Mouse (Mus musculus): ENCODE data around the gene Reg3g. TPM values are rescaled to one million over a fixed set of nuclear protein-coding genes. Genes with fewer than 3 reads are reported as not detected.
"Not testable (repeated sequence)": the region's sequence is repeated elsewhere in the genome, so short reads cannot be mapped to it uniquely, and the experiment has no call there.

Gene Reg3g
- polyA plus RNA-seq, 1 experiment from 2014 or later, result not detected

- H3K4me3 ChIP-seq, result no peak overlapping the region
- H3K27me3 ChIP-seq (replicated peaks), result no peaks in the 10 kb centered on the region
- H3K27ac ChIP-seq, result no peak overlapping the region
- H3K9me3 ChIP-seq, result no peaks in the 10 kb centered on the region
- no peak for ATAC-seq (replicated peaks)
- WGBS, result 82% methylated on average over 1 of the region's 1 CpGs
- H3K36me3 ChIP-seq (replicated peaks), result no peaks in the 10 kb centered on the region
- no peak overlapping the region for H3K4me2 ChIP-seq
- H3K4me1 ChIP-seq, result no peaks in the 10 kb centered on the region
- H3K9ac ChIP-seq, result no peak overlapping the region
These were observed 21.5 kb downstream of the Reg3g start for GRCm38 (mm10) chr6:78447202-78447601.

- Histone ChIP-seq H3K36me3 (replicated peaks) (no peaks in the 10 kb centered on the region), H3K9ac (no peak overlapping the region), H3K27ac (no peak overlapping the region), H3K4me2 (no peak overlapping the region), H3K4me3 (no peak overlapping the region), H3K27me3 (replicated peaks) (no peaks in the 10 kb centered on the region), H3K4me1 (no peaks in the 10 kb centered on the region), H3K9me3 (no peaks in the 10 kb centered on the region)
- no peak for ATAC-seq (replicated peaks)
- WGBS, result 89% methylated on average over 3 of the region's 3 CpGs
These were observed 43.2 kb downstream of the Reg3g start for GRCm38 (mm10) chr6:78425497-78425896.

GRCm38 (mm10) chr6:78422411-78422810 is 46.3 kb downstream of the Reg3g start, which contains the start of gene Reg1:
TSS of gene Reg1 (plus strand) at chr6:78422711.
- H3K4me1 ChIP-seq; H3K4me2 ChIP-seq; H3K27me3 ChIP-seq (replicated peaks); H3K9me3 ChIP-seq; H3K4me3 ChIP-seq; H3K36me3 ChIP-seq (replicated peaks); H3K9ac ChIP-seq; ATAC-seq (replicated peaks); H3K27ac ChIP-seq: not testable (repeated sequence)

Other genes starting within 250 kb of the Reg3g start
- gene Reg3b, start 98.2 kb downstream of the Reg3g start, polyA plus RNA-seq (2015; fragmentation: Nextera tagmentation; extraction: Ambion mirVana), result 1.1 TPM in 1 of 2 replicates, not detected in the other
- not detected in 2 replicates for gene Reg3d, start 90.0 kb downstream of the Reg3g start, polyA plus RNA-seq (2015; fragmentation: Nextera tagmentation; extraction: Ambion mirVana)
- gene Reg3a, start 88.2 kb downstream of the Reg3g start, polyA plus RNA-seq (2015; fragmentation: Nextera tagmentation; extraction: Ambion mirVana), result not detected in 2 replicates
- gene Reg2, start 73.2 kb downstream of the Reg3g start, polyA plus RNA-seq (2015; fragmentation: Nextera tagmentation; extraction: Ambion mirVana), result not detected in 2 replicates
- not detected in 2 replicates for gene Reg1, start 46.2 kb downstream of the Reg3g start, polyA plus RNA-seq (2015; fragmentation: Nextera tagmentation; extraction: Ambion mirVana)

Data from midbrain, embryonic 15.5 days (tissue).